Mouse (Mus musculus) cortical plate, adult 2 months (tissue): ENCODE results near the gene Ube2f.

ENCODE experiments used
- CTCF ChIP-seq: fragments of 200-500 bp; IDR thresholded peaks from 2 replicates; pipeline ENCODE4 v1.5.1; 2011; ENCODE audit warnings: mild to moderate bottlenecking, control low read depth, low read length; ENCODE audit not compliant: insufficient read depth; ENCODE audit errors: extremely low read depth
- POLR2A ChIP-seq: fragments of 200-500 bp; IDR thresholded peaks from 2 replicates; pipeline ENCODE4 v1.6.1; 2011; ENCODE audit warnings: mild to moderate bottlenecking, low read length, control low read depth; ENCODE audit not compliant: insufficient read depth; ENCODE audit errors: extremely low read depth

DNA sequence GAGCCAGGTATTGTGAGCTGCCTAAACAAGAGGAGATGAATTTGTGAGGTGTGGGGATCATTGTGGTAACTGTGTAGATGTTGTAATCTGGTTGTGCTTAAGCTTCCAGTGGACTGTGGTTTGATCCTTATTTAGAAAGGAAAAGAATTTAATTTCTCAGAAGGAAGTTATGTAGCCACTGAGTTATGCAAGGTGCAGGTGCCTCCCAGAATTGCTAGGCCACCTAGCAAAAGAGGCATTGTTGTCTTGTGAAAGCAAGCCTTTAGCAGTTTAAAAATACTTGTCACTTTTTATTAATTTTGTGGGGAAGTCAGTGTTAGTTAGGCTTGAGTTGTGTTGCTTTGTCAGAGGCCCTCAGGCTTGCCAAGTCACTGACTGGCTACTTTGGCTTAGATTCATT lies 7.8 kb downstream of the Ube2f start:
- no peak for TF ChIP-seq CTCF
- no peak for TF ChIP-seq POLR2A
